Mouse (Mus musculus): ENCODE results near the gene Disc1. TPM values are rescaled to one million over a fixed set of nuclear protein-coding genes. Genes with fewer than 3 reads are reported as not detected.

Gene Disc1
- total RNA-seq, 2 experiments from 2014 or later: 0.82 to 0.99 TPM

DNA sequence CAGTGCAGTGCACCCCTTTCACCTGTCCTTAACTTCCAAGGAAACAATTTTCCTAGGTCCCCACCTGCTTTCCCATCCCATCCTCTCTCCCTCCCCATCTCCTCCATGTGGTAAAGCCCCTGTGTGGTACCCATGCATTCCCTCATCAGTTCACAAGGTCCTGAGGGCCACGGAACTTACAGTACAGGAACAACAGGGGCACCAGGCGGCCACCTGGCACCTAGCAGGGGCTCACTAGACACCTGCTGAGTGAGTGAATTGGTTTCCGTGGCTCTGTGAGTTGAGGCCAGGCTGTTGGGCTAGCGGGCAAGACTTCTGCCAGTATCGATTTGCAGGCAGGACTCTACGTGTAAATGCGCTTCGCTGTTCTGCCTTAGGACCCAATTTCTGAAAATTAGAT lies 152.4 kb downstream of the Disc1 start:
- intact Hi-C loops (cut with DNase I): no loop called here
- DNase-seq: no peak

DNA sequence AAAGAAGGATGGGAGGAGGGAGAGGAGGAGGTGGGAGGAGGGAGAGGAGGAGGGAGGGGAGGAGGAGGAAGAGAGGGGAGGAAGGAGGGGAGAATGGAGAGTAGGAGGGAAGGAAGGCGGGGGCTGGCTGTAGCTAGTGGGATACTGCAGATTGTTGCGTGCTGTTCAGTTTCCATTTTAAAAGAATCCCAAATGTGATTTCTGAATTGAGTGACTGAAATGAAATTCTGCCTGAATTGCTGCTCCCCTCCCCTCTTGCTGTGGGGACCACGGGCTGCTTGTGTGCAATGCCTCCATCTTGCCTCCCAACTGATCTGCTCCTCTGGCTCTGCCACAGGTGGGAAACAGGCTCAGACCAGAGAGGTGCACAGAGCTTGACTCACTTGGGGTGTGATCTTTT lies 153.0 kb downstream of the Disc1 start:
- intact Hi-C loops (cut with DNase I): no loop called here
- DNase-seq: no peak

DNA sequence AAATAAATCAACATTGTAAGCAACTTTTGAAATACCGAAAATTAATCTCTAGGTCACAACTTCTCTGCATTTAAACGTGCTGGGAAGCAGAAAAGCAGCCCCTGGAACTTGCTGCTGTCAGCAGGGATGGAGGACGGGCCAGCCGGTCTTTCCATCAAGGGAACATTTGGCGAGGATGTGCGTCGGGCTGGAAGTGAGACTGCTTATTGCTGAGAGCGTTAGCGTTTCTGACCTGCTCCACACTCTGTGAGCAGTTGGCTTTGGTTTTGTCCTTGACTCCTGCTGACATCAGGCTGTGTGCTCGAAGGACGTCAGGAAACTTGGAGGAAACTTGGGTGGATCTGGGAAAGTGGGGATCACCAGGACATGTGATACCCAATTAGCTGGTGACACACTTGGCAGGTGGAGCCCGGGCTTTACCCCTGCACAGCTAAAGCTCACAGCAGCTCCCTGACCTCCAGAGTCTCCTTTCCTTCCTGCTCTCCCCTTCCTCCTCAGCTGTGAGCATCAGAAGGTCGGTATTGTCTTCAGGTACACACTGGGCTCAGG lies 158.7 kb downstream of the Disc1 start:
- intact Hi-C loops (cut with DNase I): no loop called here
- peak in 1 of 2 experiments; percentile 35 for DNase-seq

DNA sequence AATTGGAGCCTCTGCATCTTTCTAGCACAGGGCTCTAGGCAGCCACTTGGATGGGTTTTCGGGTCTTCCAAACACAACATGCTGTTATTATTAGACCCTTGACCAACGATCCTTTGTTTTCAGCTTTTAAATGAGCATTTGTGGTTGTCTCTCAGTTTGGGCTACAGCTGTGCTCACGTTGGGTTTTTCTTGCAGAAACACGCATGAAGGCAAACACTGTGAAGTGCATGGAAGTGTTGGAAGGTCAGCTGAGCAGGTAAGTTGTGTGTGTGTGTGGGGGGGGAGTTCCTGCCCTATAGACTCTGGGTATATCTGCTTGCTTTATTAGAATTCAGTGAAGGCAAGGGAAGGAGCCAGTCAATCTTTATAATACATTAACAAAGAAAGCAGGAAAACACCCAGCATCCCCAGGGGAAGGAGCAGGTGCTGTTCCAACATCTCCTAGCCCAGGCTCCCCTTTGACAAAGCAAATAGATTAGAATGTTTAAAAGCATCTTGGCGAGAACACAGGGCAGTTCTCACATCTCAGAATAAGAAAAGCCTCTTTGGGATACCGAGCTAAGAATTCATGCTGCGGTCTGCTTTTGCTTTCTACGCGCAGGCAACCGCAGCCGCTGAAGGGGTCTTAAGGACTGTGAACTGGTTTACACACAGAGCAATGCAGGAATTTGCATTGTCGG lies 164.0 kb downstream of the Disc1 start:
- intact Hi-C loops (cut with DNase I): no loop called here
- no peak for DNase-seq

DNA sequence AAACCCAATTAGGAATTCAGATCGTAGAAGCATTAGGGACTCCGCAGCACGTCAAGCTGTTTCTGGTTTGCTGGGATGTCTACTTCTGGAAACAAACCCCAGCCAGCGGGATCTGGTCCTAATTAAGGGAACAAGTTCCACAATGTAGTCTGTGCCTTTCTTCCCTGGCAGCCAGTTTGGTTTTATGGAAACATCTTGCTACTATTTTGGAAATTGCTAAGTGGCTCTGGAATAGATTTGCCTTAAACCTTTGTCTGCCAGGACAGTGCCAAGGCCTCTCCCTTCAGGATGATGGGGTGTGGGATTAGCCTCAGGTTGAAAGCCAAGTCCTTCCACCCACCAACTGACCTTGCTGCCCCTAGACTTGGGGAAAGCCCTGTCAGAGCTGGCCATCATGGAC lies 164.7 kb downstream of the Disc1 start:
- intact Hi-C loops (cut with DNase I): no loop called here
- DNase-seq: no peak

DNA sequence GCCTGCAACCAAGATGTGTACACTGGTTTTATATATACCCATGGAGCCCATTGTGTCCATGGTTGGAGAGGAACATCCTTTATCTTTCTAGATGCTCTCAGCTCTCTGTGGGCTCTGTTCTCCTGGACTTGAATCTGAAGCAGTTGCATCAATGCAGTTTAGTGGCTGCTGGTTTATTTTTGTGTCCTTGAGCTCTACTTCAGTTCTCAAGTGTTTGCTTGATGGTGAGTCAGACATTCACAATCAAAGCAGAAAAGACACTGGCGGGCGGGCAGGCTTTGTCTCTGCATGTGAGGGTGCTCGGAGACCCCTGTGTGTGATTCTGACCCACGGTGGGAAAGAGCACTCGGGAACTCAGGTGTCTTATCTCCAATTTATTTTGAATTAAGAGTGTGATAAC lies 166.6 kb downstream of the Disc1 start:
- intact Hi-C loops (cut with DNase I): no loop called here
- no peak for DNase-seq

DNA sequence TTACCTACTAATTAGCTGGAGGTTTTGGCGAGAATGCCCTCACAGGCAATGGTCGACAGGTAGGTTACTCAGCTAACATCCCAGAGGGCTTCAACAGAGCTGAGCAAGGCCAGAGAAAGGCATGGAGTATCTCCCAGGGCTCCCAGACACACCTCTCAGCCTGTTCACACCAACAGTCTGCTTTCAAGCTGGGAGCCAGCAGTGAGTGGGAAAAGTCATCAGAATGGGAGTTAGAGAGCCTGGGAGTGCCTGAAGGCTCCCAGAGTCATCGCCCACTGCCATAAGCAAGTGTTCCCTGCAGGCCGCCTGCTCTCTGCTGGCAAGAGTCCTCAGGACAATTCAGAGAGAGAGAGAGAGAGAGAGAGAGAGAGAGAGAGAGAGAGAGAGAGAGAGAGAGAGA lies 167.1 kb downstream of the Disc1 start:
- intact Hi-C loops (cut with DNase I): no loop called here

DNA sequence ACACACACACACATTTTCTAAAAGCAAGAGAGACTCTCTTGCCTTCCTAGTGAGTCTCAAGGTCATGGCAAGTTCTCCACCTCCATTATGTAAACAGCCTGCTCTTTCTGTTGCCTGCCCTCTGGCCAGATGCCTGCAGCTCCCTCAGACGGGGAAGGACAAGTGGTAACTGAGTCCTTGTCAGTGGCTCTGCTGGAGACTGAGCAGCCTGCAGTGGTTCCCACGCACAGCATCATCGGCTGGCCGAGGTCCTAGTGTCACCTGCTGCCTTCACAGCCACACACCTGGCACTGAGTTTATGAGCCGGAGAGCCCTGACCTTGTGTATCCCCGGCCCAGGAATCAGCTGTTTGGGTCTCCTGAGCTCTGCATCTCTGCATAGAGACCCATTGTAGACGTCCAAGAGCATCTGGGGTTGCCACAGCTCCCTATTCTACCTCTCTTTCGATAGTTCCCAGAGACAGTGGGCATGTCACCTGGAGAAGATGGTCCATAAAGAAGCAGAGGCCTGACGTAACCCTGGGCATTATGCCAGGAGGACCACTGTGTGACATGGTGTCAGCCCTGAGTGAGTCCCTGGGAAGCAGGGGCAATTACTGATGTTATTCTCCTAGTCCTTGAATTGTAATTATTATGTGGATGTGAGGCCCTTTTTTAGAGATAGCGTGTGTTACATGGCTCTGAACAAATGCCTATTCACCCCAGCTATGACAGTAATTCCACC lies 169.2 kb downstream of the Disc1 start:
- DNase-seq: no peak
- intact Hi-C loops (cut with DNase I): no loop called here

More for the DNA sequence above, 167.1 kb downstream of the Disc1 start:
- no peak for DNase-seq

DNA sequence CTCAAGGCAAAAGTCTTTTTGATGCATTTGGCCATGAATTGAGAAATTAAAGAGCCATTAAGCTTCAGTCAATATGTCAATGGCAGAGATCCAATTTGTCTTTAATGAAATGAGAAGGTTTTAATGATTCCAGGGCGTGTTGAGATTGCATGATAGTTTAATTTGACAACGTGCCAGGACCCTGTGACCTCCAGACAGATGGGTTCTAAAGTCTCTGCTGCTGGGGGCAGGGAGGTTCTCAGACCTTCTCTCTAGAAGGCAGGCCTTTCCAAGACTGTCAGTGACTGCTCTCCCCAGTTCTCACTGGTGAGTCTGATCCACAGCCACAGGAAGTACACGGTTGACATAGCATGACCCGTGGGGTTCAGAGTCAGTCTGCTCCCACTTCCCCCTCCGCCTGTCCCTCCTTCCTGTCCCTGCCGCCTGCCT lies 170.3 kb downstream of the Disc1 start:
- intact Hi-C loops (cut with DNase I): no loop called here
- no peak for DNase-seq

DNA sequence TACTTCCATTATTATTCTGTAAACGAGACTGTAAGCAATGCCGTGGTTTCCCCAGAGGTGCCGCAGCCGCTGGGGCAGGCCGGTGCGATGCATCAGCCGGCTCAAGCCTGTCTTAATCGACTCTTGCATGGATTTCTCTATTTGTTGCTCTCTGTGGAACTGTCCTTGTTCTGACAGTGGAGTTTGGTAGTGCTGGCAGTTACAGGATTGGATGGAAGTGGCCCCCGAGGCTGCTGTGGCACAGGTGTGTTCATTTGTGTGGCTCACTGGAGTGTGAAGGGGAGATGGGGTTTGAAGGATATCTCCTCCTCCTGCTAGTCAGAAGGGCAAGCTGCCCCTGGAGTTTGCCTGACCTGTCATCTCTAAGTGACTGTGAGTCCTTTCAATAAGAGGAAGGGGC lies 171.3 kb downstream of the Disc1 start:
- DNase-seq: no peak
- intact Hi-C loops (cut with DNase I): no loop called here

DNA sequence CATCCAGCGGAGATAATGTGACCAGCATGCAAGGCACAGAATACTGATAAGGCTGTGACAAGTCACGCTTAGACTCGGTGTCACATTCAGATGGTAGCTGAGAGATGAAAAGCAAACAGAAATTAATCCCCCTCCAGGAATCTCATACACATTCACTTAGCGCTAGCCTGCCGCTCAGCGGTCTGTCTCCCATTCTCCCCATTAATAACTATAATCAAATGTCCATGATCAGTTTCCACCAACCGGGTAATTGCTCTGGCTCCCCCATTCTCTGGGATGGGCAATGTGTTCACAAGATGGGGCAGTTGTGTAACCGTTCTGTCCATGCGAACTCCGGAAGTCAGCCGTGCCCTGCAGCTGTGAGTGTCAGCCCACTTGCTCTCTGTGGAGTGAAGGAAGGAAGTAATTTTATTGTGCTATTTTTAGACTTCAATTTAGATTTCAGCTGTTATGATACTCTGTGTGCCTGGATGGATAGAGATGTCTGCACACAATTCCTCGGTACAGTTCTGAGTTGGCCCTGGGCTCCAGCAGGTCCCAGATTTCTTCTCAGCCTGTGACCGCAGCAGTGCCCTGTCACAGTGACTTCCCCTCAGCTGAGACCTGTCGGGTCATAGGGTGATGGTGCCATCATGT lies 173.1 kb downstream of the Disc1 start:
- DNase-seq: peak in 1 of 2 experiments; percentile 12
- intact Hi-C loops (cut with DNase I): no loop called here

DNA sequence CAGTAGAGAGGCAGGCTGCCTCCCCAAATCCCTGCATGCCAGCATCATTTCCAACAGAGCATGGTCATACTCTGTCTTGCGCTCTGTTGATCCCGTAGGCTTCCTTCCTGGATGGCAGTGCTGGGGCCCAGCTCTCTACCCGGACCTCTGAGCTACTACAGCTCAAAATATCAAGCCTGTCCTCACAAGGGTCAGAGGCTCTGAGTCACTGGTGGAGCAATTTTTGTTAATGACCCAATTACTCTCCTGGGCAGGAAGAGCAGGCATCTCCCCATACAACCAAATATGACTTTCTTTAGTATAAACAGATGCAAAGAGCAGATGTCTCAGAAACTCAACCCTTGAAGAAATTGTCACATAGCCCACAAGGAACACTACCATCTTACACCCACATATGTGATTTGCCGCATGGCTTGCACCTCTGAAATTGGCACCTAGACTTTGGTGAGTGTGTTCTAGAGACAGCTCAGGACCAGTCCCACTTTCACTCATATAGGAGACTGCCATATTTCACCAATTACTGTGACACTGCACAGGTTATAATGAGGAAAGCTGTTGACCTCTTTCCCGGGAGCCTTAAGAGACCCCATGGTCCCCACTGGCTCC lies 176.6 kb downstream of the Disc1 start:
- DNase-seq: no peak
- intact Hi-C loops (cut with DNase I): no loop called here

DNA sequence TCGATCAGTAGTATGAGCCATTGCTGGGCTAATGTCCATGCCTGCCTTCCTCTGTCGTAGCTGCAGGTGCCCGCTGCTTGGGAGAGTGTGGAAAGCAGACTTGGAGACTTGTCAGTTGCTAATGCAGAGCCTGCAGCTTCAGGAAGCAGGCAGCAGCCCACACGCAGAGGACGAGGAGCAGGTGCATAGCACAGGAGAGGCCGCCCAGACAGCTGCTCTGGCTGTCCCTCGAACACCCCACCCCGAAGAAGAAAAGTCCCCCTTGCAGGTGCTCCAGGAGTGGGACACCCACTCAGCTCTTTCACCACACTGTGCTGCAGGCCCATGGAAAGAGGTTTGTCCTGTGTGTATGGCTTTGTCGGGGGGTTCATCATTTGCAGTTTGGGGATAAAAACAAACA lies 178.7 kb downstream of the Disc1 start:
- intact Hi-C loops (cut with DNase I): no loop called here
- no peak for DNase-seq

DNA sequence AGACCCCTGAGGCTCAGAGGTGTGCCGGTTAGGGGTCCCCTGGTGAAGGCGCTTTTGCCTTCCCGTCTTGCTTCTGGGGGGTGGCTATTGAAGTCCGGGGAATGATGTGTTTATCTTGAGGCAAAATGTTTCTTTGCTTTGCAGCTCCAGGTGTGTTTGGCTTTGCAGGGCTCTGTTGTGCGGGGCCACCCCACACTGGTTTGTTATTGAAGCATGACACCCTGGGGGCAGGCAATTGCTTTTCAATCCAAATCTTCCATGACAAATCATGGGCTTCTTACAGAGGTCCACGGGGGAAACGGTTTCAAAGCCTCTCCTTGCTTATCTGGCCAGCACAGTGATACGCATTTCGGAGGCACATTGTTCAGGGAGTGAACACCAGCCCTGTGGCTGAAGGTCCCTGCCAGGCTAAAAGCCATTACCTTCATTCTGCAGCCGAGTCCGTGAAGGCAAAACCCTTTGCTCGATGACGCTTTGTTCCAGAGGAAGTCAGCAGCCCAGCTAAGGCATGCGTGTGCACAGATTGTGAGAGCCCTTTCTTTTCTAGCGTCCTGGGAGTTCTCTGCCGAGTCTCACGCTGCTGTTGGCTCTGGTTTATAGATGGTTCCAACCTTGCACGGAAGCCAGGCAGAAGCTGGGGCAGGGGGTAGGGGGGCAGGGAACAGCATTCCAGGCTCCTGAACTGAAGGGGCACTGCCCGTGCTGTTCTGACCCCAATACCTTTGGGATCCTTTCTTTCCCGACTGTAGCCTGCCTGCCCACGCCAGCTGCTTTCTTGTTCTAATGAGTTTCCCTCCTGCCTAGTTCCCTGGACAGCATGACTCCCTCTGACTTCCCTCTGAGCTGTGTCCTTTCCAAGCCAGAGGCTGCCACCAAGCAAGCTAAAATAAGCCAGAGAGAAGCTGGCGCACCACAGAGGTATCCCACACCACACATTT lies 182.2 kb downstream of the Disc1 start:
- intact Hi-C loops (cut with DNase I): no loop called here
- peak in 1 of 2 experiments; percentile 17 for DNase-seq

DNA sequence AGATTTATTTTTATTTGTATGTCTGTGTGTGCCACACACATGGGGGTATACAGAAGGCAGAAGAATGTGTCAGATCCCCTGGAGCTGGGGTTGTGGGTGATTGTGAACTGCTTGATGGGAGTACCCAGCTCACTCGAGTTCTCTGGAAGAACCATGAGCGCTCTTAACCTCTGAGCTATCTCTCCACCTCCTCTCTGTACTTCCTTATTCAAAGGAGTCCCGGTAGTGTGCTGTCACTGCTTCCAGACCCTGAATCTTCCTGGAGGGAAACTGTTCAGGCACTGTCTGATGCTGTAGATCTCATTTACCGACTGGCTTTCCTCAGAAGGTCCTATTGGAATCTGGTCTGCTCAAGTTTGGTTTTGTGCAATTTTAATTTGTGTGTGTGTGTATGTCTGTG lies 186.8 kb downstream of the Disc1 start:
- no peak for DNase-seq
- intact Hi-C loops (cut with DNase I): no loop called here

DNA sequence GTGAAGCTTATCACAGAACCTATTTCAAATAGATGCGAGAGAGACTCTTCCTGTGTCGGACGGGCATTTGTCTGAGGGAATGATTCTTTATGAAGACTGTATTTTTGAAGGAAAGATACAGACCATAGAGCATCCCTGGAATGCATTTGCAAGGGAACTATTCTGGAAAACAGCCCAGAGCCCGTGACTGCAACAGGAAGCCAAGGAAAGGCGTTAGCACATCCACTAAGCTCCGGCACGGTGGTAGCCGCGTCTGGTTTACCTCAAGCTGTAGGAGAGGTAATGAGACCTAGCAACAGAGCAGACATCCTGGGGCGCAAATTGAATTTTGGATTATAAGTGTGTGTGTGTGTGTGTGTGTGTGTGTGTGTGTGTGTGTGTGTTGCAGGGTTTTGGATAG lies 188.4 kb downstream of the Disc1 start:
- no peak for DNase-seq
- intact Hi-C loops (cut with DNase I): no loop called here

DNA sequence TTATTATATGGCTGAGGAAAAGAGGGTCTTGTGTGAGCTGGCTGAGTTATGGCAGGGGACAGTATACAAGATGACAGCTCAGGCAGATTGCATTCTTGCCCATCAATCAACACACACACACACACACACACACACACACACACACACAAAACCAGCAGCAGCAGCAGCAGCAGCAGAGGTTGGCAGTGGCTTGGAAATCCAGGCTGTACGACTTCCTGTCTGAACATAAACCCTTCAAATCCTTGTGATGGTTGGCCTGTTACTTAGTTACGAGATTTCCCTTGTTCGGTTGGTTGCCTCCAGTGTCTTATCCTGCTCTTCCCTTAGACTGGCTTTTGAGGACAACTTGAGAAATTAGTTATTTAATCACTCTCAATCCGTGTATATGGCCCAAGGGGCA lies 188.9 kb downstream of the Disc1 start:
- intact Hi-C loops (cut with DNase I): no loop called here
- DNase-seq: no peak

DNA sequence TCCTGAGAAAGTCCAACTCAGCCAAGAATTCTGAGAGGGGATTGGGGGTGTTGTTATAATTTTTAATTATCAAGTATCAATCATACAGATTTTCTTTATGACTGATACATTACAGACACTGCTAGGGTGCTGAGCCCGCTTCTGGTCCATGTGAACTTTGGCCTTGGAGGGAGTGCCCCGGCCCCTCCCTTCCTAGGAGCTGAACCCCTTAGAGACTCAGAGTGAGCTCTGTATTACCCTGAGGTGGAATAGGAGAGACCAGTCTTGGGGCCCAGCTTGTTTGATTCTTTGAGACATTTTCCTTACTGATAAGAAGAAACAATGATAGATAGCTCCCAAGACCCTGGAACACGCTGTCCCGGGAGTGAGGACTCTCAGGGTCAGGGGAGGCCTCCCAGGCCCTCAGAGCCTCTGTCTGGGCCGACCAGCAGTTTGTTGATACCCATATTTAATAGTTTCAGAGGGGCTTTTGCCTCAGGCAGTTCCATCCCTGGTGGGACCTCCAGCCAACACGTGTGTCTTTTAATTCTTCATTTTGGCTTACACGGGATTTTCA lies 192.8 kb downstream of the Disc1 start:
- no peak for DNase-seq
- intact Hi-C loops (cut with DNase I): no loop called here

DNA sequence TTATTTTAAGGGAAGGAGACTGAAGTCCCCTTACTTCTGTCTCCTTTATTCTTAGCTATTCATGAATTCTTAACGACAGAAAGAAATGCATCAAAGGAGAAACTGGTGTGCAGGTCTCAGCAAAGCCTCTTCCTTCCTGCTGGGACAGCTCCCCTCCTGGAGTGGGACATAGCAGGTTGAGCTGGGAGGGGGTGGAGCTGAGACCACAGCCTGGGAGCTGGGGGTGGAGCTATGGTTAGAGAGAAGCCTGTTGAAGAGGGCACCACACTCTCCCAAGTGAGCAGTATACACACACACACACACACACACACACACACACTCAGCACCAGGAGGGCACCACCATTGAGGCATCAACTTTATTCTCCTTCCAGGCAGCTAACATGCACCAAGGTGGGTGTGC lies 193.4 kb downstream of the Disc1 start:
- intact Hi-C loops (cut with DNase I): no loop called here

DNA sequence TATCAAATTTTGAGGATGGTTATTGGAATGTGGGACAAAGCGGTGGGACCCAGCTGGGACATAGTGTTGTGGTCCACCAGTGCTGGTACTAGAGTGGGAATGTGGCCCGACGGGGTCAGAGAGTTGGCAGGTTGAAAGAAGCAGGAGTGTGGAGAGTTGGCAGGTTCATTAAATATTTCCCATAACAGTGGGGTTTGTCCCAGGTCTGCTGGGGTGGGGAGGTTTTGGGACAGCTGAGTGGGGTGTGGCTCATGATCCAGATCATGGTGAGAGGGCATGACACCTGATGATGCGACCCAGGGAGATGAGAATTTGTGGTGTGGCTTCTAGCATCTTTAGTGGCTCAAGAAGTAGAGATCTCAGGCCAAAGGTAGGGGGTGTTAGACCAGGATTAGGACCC lies 199.0 kb downstream of the Disc1 start:
- intact Hi-C loops (cut with DNase I): no loop called here
- DNase-seq: no peak

More for the DNA sequence above, 193.4 kb downstream of the Disc1 start:
- DNase-seq: no peak
